Mouse (Mus musculus) heart, adult 11 months (tissue): ENCODE measurements around the gene Mapk6.

Experiments used
- DNase-seq: peaks from one replicate; pipeline ENCODE4 v3.0.0; 2022

Gene Mapk6

DNA sequence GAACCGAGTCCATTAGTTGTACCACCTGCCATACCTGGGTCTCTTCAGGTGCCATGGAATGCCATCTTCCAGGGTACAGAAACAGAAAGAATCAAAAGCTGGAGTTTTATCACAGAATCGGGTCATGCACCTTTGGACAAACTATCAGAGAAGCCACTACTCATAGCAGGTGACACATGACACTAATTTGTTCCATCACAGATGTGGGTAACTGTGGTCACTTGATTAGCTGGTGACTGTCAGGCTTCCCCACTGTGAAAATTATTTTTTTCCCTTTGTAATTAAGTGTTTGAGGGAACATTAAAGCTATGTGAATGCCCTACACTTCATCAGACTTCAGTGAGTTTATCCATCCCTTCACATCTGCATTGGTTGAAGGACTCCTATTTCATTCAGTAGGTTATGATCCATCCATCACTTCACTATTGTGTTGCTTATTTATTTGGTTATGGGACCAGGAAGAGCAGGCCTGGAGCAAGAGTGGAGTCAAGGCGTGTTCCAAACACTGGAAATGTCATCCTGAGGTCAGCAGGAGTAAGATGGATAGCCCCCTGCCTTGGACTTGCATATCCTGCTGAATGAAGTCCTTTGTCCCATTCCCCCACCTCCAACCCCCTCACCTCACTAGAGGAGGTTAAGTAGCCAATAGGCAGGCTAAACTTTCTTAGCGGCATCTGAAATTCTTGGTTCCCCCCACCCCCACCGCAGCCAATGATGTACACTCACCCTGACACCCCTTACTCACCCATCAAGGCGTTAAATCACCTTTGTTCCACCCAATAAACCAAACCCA is 14.7 kb upstream of the Mapk6 start:
- DNase-seq = no peak

DNA sequence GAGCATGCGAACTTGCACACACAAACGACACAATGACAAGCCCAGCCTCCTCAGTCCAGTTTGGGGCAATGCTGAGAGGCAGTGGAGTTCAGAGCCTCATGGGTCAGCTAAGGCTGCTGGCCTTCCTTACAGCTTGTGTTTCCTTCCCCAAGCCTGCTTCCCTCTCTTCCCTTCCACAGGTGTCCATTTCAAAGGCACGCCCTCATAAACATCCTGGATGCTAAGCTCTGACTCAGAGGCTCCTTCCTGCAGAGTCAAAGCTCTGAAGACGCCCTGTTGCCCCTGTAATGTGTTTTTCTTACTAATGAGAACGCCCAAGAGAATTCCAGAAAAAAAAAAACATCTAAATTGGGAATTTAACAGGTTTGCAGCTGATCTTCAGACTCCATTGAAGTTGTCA is 13.9 kb upstream of the Mapk6 start:
- peak; percentile 95 for DNase-seq

DNA sequence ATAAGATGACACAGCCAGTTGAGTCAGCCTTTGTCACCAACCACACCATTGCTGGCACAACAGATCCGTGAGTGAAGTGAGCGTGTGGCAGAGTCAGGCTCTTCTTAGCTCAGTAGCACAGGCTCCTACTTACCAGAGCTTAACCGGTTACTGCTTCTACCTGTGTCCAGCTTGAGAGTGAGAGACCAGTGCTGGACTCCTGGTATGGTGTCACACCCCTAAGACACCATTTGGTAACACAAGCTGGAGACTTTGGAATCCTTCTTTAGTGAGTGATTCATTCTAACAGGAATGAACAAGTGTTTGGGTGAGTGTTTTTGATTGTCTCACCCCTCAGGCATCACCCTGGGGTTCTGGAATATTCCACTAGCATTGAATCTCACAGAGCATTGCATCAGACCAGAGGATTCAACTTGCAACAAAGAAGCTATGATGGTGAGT is 12.5 kb upstream of the Mapk6 start:
- no peak for DNase-seq

DNA sequence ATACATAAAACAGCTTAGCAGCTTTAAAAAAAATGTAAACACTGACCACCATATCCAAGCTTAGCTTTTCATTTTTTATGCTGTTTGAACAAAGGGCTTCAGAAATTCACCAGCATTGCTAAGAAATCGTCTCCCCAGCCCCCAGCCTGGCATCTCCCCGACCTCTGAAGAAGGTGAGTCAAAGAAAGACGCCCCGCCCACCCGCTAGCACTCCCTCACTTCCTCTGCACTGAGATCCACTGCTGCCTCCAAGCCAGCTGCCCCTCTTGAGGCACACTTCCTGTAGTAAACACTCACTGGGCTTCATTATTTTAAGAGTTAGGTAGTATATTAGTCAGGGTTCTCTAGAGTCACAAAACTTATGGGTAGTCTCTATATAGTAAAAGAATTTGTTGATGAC is 4.4 kb upstream of the Mapk6 start:
- DNase-seq = no peak

GRCm38 (mm10) chr9:75413206-75413605 is 3.4 kb upstream of the Mapk6 start:
- no peak for DNase-seq

DNA sequence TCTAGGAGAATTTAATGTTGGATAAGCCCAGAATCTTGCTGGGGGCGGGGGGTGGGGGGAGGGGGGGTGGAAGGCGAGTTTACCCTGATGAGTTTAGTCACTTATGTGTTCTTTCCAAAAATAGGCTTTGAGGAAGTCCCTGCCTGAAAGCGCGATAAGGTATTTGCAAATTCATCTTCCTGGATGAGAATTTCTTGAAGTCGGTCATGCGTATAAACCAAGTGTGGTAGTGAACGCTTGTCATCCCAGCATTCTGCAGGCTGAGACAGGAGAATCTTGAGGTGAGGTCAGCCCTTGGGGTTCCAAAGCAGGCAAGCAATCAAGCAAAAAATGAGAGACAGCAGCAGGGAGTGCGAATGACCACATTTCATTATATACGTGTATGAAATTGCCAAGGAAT is 1.8 kb upstream of the Mapk6 start:
- no peak for DNase-seq

GRCm38 (mm10) chr9:75410868-75411487 is 1.2 kb upstream of the Mapk6 start:
- no peak for DNase-seq

- DNase-seq = peak; percentile 99
Observed at GRCm38 (mm10) chr9:75409031-75409851, 564 bp downstream of the Mapk6 start.

DNA sequence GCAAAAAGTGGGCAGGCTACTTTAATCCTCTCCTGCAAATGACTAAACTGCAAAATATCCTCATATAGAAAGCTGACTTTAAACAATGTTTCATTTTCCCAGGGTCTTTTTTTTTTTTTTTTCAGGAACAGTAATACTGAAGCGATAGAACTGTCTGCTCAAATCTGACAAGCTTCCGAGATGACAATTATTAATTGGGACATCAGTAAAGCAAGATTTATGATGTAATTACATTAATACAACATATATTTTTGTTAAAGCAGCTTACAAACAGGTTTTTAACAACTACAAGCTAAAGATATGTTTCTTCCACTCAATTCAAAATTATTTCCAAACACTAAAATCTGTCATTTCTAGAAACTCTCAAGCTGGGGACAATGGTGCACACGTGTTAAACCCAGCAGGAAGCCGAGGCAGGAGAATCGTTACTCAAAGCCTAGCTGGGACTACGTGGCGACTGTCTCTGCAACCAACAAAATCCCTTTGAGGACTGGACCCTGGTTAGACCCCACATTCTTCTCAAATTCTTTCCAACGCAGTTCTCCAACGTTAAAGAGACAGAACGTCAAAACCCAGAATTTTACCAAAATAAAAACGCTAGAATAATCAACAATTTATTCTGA is 1.5 kb downstream of the Mapk6 start:
- DNase-seq = no peak

DNA sequence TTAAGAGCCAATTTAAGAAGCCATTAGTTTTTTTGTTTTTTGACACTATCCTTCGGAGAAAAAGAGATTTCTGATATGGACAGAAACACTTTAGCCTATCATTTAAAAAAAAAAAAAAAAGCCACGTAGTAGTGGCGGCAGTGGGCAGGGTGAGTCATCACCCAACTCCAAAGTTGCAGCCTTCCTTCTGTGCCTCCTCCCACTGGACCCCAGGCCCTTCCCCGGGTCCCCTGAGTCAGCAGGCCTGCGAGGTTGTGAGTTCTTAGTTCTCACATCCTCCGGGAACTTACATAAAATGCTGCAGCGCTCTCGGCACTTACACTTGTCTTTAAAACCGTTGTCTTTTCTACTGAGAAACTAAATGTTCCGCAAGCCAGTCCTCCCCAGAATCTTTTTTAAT is 2.0 kb downstream of the Mapk6 start:
- DNase-seq = peak; percentile 96

DNA sequence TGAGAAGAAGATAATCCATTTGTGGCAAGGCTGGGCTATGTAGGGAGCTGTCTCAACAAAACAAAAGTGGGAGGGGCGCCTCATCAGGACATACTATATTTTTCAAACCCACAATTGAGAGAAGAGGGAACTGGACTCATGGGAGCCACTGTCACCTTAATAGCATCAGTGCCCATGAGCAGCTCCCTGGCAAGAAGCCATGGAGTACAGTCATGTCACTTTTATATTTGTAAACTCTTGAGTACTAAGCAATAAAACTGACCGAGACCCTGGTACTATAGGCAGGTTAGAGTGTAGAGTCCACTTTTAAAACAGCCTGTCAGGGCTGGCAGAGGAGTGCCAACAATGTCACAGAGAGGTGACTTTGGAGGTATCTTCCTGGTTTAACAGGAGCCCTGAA is 3.7 kb downstream of the Mapk6 start:
- DNase-seq = peak; percentile 88

DNA sequence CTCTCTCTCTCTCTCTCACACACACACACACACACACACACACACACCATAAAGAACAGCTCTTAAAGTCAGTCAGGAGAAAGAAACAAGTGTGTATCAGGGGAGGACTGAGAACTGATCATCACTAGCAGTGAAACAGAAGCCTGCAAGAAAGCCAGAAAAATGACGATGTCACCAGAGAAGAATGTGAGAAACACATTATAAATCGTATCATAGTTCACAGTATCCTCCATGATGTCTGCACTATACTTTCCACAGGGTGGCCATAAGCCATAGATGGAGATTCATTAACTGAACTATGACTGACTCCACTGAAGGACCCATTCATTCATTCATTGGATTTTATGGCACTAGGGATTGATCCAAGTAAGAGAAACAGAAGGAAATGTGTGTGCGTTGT is 6.3 kb downstream of the Mapk6 start:
- no peak for DNase-seq

GRCm38 (mm10) chr9:75401593-75402504 is 8.0 kb downstream of the Mapk6 start:
- DNase-seq = no peak

DNA sequence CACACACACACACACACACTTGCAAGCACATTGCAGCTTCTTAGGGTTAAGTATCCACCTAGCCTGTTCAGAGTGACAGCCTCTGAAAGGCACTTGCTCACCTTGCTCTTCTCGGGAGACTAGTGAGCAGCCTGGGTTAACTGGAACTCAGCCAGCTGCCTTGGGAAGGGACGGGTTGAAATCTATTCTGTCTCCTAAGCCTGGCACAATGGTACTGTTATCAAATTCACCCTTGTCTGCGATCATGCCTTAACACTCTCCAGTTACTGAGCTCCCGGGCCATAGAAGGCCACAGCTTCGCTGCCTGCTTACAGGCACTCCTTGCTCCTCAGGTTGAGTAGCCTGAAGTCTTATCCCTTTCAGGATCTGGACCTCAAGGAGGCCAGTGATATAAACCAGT is 9.2 kb downstream of the Mapk6 start:
- DNase-seq = no peak

DNA sequence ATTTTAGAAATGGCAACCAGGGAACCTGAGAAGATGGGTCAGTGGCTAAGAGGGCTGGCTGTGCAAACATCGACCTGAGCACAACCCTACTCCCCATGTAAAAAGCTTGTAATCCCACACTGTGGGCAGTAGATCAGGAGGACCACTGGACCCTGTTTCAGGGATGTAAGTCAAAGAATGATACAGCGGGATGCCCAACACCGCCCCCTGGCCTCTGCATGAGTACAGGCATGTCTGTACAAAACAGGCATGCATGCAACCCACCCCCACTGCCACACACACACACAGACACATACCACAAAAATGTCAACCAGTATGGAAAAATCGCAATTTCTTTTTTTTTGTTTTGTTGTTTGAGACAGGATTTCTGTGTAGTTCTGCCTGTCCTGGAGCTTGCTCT is 10.7 kb downstream of the Mapk6 start:
- DNase-seq = no peak

DNA sequence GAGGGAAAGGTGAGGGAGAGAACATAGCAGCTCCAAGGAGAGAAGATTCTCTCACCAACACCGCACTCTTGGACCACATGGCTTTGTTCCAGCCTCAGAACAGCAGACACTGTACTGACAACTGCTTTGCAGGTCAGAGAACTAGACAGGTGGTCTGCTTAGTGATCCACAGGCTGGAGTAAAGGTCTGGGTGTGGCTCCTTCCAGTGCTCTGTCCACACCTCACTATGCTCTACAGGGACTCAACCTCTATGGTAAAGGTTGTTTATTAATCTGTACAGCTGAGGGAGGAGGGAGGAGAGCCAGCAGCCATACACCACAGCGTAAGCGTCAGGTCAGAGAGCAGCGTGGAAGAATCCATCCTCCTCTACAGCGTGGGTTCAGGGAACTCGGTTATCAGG is 13.8 kb downstream of the Mapk6 start:
- DNase-seq = no peak

DNA sequence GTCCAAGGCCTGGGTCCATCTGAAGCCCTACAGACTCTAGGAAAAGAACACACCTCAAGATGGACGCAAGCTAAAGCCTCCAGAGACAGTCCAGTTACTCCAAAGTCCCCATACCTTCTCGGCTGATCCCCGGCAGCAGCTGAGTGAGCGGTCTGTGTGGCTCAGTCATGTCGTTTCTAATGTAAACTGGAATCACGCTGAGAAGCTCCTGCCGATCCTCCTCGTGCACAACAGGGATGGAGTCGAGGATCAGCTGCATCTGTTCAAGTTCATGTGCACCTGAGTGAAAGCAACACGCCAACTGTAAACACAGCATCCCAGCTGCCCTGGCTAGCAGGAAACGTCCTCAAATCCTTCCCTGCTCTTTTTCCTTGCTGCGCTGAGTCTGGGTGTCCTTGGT is 16.6 kb downstream of the Mapk6 start:
- DNase-seq = no peak

DNA sequence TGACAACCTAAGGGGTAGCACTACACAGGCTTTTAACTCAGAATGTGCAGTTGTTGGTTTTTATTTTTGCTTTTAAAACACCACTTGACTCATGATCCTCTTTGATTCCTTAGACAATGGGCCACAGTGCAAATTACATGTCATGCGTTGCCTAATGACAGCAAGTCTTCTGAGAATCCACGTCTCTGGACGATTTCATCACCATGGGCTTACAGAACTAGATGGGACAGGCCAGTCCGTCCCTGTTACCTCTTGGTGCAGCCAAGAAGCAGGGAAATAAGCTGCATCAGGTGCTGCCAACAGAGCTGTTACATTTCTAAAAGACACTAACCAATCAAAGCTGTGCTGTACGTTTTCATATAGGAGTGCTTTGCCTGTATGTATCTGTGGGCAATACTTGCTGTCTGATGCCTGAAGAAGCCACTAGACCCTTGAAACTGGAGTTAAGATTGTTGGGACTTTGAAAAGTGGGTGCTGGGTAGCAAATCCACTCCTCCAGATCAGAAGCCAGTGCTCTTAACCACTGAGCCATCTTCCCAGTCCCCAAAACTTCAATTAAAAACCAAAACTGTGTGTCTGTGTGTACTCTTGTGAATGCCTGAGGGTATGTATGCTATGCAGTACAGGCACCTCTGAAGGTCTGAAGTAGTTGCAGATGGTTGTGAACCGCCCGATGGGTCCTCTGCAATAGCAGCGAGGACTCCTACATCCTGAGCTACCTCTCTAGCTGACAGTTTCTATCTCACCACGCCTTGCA is 24.4 kb downstream of the Mapk6 start:
- DNase-seq = no peak

DNA sequence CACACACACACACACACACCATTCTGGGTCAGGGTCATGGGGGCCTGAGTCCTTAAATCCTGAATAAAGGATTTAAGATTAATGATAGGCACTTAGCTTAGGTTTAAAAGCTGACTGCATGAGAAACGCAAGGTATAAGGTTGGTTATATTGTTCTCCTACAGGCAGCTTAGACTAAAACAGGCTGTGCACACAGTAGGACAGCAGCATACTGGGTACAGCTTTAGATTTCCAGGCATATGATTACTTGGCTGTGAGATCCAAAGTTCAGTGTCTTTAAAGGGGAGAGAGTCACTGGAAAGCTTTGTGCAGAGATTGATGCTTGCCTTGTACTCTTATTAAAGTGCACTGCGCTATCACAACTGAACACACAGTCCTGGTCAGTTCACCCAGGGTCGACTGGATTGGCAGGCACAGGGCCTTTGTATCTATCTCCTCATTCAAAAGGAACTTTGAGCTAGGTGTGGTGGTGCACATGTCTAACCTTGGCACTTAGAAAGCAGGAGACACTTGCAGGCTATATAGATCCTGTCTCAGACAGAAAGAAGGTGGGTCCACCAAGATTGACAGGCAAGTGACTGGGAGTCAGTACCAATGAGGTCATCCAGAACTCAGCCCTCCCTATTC is 25.4 kb downstream of the Mapk6 start:
- no peak for DNase-seq

DNA sequence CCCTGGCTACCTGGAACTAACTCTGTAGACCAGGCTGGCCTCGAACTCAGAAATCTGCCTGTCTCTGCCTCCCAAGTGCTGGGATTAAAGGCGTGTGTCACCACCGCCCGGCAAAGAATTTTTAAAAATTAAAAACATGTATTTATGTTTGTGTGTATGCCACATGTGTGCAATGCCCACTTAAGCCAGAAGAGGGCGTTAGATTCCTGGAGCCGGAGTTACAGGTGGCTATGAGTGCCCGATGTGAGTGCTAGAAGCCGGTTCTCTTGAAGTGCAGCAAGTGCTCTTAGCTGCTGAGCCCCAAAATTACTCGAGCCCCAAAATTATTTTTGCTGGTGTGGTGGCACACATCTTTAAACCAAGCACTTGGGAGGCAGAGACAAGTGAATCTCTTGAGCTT is 26.0 kb downstream of the Mapk6 start:
- DNase-seq = no peak

- no peak for DNase-seq
Observed at GRCm38 (mm10) chr9:75382825-75383224, 27.0 kb downstream of the Mapk6 start.
